Mouse (Mus musculus): ENCODE data around the gene Atg101.

The Atg101 gene
- long read RNA-seq, experiment 1, transcript Atg101-201 (3 exons, 1,270 nt) = major isoform, 58 of 60 reads
- long read RNA-seq, experiment 1, partial matches to known transcripts = 0 of 60 reads
- long read RNA-seq, experiment 1, other reads (novel, unspliced or antisense) = 2 of 60 reads
- long read RNA-seq, experiment 2, transcript Atg101-201 (3 exons, 1,270 nt) = major isoform, 56 of 57 reads
- long read RNA-seq, experiment 2, partial matches to known transcripts = 0 of 57 reads
- long read RNA-seq, experiment 2, other reads (novel, unspliced or antisense) = 1 of 57 reads

- intact Hi-C loops (cut with DNase I) = loop anchor here (1.0 to 5.0 kb wide), 2 partner anchors 44 to 62 kb away; partner anchors contain the start of gene Grasp
Observed at GRCm38 (mm10) chr15:101283911-101284750, at the start of gene Atg101. Atg101 (plus strand) TSS chr15:101284272.

GRCm38 (mm10) chr15:101234611-101235341 is 49.3 kb upstream of the Atg101 start:
- intact Hi-C loops (cut with DNase I) = no loop called here

DNA sequence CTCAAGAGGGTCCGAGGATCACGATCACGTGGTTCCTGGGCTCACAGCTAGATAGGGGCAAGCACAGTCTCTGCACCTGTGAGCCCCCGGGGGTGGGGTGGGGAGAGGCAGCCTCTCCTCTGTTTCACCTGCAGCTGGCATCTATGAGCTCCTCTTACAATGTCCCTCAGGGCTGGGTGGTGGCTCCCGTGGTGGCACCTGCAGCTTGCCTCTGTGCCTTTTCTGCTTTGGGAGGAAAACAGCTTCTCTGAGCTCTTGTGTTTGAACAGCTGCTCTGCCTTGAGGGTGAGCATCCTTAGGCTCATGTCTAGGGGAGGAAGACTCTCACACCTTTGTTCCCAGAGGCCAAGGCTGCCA is 48.8 kb upstream of the Atg101 start:
- intact Hi-C loops (cut with DNase I) = no loop called here

- intact Hi-C loops (cut with DNase I) = no loop called here
Observed at GRCm38 (mm10) chr15:101235728-101236327, 48.2 kb upstream of the Atg101 start.

GRCm38 (mm10) chr15:101236878-101237277 is 47.2 kb upstream of the Atg101 start:
- intact Hi-C loops (cut with DNase I) = loop anchor here (1.0 kb wide), 1 partner anchor 15 kb away; no protein-coding TSS in a partner anchor

- intact Hi-C loops (cut with DNase I) = loop anchor here (2.0 kb wide), 1 partner anchor 78 kb away; no protein-coding TSS in a partner anchor
Observed at GRCm38 (mm10) chr15:101238885-101239511, 45.1 kb upstream of the Atg101 start.

DNA sequence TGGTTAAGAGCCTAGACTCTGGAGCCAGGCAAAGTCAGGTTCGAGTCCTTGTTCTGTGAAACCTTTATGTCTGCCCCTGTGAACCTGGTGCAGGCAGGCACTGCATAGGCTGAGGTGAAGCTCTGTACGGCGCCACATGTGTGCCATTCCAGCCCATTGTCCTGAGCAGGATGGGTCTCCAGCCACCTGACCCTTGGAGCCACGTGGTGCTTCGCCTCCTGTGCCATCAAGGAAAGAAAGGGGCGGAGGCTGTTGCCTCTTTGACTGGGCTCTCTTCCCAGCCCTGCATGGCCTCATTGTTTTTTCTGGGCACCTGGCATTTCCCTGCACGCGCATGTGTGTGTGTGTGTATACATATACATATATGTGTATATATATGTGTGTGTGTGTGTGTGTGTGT is 44.3 kb upstream of the Atg101 start:
- intact Hi-C loops (cut with DNase I) = loop anchor here (1.0 to 2.0 kb wide), 2 partner anchors 43 to 77 kb away; no protein-coding TSS in a partner anchor

- intact Hi-C loops (cut with DNase I) = loop anchor here (1.0 kb wide), 1 partner anchor 42 kb away; no protein-coding TSS in a partner anchor
Observed at GRCm38 (mm10) chr15:101240799-101241204, 43.3 kb upstream of the Atg101 start.

DNA sequence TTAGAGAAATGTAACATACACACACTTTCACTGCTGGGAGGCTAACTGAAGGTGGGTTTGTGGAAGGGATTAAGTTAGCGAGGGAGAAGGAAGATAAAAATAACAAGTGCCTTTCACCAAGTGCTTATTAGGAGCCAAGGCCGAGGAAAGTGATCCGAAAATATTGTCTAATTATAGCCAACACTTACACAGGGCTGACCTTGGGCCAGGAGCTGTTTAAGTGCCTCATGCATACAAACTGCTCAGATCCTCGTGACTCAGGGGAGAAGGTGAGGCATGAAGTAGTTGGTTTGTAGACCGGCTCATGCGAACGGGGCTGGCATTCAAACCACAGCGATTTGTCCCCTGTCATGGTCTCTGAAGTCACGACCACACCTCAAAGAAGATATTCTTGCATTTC is 42.8 kb upstream of the Atg101 start:
- intact Hi-C loops (cut with DNase I) = no loop called here

GRCm38 (mm10) chr15:101241853-101242252 is 42.2 kb upstream of the Atg101 start:
- intact Hi-C loops (cut with DNase I) = no loop called here

DNA sequence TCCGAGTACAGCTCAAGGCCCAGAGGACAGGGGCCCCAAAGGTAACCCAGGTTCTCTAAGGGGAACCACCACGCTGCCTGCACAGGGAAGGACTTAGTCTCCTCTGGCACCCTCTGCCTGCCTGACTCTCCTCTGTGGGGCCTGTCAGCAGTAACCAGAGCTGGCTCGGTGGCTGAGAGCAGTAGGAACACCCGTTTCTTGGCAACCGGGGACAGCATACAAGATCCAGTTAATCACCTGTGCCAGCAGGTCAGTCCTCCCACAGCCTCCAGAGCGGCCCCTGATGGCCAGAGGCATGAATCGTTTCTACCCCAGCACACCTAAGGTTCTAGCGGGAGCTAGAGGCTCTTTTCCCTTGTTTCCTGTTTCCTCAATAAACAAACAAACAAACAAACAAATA is 41.4 kb upstream of the Atg101 start:
- intact Hi-C loops (cut with DNase I) = no loop called here

DNA sequence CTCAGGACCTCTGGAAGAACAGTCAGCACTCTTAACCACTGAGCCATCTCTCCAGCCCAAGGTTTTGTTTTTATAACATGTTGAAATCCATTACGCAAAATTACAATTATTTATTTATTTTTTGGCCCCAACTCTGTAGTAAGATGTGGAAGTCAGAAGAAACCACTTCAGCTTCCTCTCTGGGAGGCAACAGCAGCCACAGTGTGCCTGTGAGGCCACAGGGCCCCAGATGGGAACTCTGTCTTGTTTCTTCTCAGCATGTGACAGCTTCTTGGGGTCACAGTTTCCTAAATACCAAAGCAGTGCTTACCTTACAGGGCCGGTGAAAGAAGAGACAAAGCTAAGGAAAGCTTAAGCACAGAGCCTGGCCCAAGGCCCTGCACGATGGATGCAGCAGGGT is 40.1 kb upstream of the Atg101 start:
- intact Hi-C loops (cut with DNase I) = no loop called here

- intact Hi-C loops (cut with DNase I) = no loop called here
Observed at GRCm38 (mm10) chr15:101246231-101247154, 37.6 kb upstream of the Atg101 start.

GRCm38 (mm10) chr15:101247155-101247498 is 36.9 kb upstream of the Atg101 start:
- intact Hi-C loops (cut with DNase I) = no loop called here

- intact Hi-C loops (cut with DNase I) = no loop called here
Observed at GRCm38 (mm10) chr15:101248029-101248710, 35.9 kb upstream of the Atg101 start.

DNA sequence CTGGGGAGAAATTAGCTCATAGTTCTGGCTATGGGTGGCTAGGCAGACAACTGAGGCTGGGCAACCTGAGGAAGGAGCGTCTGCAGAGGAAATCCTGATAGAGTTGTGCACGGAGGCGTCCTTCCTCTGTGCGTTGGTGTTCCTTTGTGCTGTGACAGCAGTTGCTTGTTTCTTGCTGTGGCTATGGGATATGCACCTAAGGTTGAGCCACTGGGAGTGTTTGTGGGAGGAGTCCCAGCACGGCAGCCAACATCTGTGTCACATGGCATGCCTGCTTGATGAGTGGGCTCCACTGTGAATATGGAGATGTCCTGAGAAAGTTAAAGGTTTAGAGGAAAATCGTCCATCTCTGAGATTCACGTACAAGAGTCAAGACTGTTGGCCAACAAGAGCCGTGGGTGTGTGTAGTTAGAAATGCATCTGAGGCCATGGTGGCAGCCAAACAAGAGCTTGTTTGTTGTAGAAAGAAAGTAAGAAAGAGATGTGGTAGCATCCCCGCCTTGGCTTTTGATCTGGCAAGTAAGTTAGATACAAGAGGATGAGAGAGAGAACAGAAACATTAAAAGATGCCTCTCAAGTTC is 33.8 kb upstream of the Atg101 start:
- intact Hi-C loops (cut with DNase I) = no loop called here

- intact Hi-C loops (cut with DNase I) = no loop called here
Observed at GRCm38 (mm10) chr15:101251930-101252329, 32.1 kb upstream of the Atg101 start.

GRCm38 (mm10) chr15:101252614-101253013 is 31.5 kb upstream of the Atg101 start:
- intact Hi-C loops (cut with DNase I) = no loop called here

DNA sequence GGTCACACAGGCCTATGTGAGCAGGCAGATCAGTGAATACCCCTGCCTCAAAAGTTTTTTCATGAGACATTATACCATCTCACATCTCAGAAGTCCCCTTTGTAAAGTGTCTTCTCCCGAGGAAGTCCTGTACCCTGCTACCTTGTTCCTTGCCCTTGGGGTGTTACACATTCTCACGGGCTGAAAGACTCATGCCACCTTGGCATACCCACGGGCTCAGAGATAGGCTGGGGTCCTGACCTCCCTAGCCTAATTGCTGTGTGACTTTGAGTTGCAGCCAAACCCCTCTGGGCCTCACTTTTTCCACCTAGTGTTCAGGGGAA is 30.5 kb upstream of the Atg101 start:
- intact Hi-C loops (cut with DNase I) = no loop called here

Data from adrenal gland (tissue).